Mouse (Mus musculus) heart, adult 18-20 months (tissue): Measurements from ENCODE around the gene Ambra1. TPM values are rescaled to one million over a fixed set of nuclear protein-coding genes. Genes with fewer than 3 reads are reported as not detected.

ENCODE experiments used
- DNase-seq, 2 experiments: peaks; one replicate each; pipeline ENCODE4 v3.0.0; 2021 to 2022; ENCODE audit warnings: mixed read lengths in 1 of 2
- total RNA-seq, 2 experiments: library from RNA; stranded (reverse); gene quantifications; 2 replicates each; pipeline ENCODE4 v1.2.3; 2021

Gene Ambra1
- total RNA-seq, 2 experiments from 2014 or later: 14.5 to 16.6 TPM

DNA sequence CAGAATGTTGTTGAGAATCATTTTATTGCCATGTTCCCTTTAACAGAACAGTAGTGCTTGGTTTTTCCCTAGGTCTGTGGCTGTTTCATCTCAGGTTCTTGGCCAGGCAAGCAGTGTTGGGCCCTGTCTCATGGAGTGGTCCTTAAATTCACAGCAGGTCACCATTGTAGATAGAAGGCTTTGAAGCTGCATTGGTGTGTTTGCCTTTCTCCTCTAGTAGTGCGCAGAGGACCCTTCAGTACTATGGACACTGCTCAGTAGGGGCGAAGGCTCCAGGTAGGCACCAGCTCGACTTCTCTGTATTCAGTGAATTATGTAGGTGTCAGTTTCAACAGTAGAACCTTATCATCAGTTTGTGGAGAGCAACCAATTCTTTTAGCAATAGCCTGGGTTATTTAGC is 142.7 kb downstream of the Ambra1 start:
- DNase-seq: no peak

DNA sequence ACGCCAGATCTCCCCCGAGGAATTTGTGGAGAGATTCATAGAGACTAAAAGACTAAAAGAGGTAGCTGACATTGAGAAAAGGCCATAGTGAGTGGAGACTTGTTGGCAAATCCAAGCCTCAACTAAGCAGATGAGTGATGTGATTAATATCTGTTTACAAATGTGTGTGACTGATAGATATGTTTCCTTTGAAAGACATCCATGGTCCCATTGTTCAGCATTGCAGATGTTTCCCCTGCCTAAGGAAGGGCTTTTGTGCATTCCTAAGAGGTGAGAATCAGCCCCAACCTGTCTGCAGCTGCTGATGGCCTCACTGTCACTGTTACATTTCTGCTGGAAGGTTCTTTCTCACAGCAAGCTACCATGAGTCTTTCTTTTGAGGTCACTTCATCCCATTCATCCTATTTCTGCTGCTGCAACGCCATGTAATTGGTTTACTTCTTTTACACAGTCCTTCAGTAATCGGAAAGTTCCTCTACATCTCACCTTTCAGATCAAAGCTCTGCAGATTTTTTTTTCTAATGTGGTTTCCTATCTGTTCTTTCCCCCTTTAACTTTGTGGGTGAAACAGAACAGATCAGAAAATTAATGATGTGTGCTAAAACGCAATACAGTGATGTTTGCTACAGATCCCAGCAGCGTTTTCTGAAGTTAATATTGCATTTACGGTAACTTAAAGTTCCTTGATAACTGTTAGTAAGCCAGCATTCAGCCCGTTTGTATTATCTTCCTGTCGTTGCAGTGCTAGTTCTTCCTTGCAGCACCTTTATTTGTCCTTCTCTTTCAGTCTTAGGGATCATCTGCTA is 146.3 kb downstream of the Ambra1 start:
- no peak for DNase-seq

DNA sequence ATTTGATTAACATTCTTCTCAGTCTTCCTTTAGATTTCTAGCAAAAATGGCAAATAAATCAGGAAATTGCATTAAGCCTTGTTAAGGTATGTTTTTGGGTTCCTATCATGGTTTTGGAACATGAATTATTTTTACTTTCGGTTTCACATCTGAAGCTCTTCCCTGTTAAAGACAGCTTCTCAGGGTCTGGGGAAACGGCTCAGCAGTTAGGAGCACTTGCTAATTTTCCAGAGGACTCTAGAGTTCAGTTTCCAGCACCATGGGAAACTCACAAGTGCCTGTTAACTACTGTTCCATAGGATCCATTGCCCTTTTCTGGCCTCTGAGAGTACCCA is 146.8 kb downstream of the Ambra1 start:
- DNase-seq: peak in 1 of 2 experiments; percentile 13

DNA sequence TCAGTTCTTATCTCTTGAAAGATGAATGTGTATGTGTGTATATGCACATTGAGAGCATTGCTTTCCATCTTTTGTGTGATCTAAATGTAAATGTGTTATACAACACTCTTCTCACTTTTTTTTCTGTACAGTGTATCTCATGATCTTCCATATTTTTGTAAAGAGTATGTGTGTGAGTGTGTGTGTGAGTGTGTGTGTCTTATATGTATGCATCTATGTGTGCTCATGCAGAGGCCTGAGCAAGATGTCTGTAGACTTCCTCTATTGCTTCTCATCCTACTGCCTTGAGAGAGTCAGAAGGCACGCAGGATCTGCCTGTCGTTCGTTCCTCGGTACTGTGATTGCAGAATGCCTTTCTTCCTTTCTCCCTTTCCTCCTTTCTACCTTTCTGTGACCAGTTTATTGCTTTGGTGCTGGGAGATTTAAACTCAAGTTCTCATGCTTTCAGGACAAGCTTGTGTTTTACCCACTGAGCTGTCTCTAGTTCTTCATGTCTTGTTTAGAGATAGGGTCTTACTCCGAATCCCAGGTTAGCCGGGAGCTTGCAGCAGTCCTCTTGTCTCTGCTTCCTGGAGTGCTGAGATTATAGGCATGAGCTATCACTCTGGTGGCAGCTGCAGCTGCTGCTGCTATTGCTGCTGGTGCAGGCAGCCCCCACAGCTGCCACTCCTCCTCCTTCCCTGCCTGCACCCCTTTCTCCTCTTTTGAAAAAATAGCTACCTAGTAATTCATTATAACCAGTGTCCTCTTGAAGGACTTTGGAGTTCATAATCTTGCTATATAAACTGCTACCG is 148.7 kb downstream of the Ambra1 start:
- DNase-seq: no peak

DNA sequence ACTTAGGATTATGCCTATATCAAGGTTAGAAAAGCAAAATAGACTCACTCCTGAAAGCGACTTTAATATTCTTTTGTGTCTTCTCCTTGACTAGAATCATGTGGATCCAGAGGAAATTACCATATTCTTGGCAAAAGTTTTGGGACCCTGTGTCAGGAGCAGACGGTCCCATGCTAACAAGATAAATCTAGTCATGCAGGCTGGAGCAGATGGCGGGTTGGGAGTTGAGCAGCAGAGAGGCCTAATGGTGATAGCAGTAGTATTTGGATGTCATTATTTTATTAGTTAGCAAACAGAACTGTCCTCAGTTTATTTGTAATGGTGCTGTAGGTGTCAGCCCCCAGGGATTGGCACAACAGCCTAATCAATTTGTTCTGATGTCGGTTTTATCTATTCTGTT is 154.0 kb downstream of the Ambra1 start:
- no peak for DNase-seq

DNA sequence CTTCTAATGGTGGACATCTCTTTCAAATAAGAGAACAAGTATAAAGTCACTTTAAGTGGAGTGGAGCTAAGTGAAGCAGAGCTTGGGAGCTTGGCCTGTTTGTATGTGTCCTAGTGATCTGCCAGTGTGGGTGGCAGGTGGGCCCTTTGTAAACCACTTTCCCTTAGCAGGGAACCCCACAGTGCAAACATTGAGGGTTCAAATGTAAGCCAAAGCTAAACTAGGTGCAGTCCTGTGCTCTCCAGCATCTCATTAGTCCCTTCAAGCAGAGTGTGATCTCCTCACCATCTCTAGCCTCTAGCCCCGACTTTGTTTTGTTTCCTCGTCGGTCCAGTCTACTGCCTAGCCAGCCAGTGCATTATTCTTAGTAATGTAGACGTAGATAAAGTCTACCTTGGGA is 154.7 kb downstream of the Ambra1 start:
- DNase-seq: no peak

DNA sequence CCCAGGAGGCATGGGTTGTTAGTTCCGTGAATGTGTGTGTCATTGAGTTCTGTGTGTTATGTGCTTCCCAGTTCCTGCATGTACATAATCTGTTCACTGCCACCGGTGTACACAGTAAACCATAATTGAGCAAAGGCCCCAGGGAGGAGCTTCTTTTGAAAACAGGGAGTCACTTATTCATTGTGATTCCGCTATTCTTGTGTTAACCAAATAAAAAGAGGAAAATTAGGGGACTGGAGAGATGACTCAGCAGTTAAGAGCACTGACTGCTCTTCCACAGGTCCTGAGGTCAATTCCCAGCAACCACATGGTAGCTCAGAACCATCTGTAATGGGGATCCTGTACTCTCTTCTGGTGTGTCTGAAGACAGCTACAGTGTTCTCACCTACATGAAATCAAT is 164.8 kb downstream of the Ambra1 start:
- no peak for DNase-seq

DNA sequence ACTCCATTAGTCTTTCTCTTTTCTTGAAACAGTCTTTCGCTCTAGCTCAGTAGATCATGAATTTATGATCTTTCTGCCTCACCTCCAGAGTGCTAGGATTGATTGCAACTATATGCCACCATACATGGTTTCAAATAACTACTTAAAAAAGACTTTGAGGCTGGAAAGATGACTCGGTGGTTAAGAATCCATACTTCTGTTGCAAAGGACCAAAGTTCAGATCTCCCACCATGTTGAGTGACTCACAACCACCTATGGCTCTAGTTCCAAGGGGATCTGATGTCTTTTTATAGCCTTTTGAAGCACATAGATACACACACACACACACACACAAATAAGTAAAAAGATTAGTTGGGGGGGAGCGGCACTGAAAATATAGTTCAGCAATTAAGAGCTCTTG is 165.5 kb downstream of the Ambra1 start:
- no peak for DNase-seq

DNA sequence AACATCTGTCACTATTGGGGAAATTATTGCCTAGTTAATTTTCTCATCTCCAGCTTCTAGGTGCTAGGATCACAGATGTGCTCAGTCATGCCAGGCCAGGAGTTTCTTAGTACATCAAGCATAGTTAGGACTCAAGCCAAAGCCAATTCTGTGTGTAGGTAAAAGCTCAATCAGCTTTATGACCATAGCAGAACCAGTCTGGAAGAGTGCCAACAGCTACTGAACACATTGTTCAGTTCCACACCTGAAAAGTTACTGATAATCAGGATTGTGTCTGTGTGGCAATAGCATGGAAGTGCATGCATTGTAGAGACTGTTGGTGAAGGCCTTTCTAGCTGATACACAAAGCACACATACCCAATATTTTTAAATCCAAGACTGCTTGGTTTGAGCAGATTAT is 168.0 kb downstream of the Ambra1 start:
- DNase-seq: no peak

DNA sequence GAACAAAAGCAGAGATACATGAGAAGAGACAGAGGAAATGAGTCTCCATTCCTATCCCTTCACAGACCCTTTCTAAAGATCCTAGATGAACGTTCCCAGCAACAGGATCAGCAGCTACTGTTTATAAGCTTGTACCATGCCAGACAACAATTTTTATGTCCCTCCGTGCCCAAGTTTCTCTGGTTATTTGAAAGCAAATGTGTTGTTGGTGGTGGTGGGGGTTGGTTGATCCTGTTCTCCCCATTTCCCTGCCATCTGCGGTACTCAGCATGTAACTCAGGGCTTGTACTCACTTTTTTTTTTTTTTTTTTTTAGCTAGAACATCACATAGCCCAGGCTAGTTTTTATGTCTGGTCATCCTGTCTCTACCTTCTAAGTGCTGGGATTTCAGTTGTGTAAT is 169.2 kb downstream of the Ambra1 start:
- DNase-seq: no peak

DNA sequence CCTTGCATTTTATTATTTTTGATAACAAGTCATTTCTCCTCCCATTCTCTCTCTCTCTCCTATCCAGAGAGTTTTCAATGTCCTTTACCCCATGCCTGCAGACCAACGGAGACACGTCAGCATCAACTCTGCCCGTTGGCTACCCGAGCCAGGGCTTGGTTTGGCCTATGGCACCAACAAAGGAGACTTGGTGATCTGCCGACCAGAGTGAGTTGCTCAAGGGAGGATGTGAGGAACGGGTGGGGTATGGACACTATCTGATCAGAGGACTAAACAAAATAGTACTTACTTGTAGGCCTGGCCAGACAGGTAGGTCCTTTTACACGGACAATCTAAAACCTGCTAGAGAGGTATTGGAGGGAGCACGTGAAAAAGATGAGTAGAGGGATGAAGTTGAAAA is 170.5 kb downstream of the Ambra1 start:
- no peak for DNase-seq

DNA sequence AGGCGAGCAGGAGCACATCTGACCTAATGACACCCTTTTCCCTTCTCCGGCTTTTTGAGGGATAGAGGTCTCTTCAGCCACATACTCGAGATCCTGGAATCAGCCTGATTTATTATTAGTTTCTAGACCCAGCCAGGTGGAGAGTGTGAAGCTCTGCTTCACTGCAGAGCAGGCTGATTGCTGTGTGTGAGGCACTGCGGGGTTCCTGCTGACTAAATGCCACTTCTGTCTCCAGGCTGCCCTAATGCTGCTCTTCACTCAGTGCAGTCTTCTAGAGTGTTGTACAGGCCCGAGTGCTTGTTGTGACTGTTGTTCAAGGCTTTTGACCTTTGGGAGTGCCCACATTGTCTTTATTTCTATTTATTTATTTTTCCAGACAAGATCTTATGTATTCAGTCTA is 172.4 kb downstream of the Ambra1 start:
- DNase-seq: no peak

DNA sequence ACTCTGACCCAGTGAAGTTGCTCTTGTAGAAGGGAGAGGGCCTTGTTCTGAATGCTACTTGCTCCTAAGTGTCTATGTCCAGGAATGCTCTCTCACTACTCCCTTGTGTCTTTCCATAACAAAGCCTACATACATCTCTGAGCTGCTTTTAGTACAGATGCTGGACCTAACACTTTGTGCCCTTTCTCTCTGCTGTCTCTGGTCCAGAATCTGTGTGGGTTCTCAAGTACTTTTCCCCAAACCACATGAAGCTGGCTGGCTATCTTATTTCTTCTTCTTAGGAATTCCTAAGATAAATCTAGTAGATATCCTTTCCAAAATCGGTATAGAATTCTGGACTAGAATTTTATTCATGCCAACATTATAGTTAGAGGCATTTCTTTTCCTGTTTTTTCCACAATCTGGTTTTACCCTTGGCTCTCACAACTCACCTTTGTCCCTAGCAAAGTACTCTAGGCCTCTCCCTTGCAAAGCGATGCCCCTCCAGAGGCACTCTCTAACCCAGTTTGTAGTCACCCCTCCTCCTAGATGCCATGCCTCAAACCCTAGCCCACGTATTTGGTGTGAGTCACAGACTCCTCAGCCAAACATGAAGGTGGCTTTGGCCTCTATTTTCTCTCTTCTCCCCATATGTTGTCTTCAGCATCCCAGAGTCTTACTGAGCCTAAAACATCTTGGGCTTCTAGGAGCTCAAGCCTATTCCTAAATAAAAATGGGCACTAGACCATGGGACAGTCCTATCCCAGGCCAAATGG is 173.4 kb downstream of the Ambra1 start:
- no peak for DNase-seq

DNA sequence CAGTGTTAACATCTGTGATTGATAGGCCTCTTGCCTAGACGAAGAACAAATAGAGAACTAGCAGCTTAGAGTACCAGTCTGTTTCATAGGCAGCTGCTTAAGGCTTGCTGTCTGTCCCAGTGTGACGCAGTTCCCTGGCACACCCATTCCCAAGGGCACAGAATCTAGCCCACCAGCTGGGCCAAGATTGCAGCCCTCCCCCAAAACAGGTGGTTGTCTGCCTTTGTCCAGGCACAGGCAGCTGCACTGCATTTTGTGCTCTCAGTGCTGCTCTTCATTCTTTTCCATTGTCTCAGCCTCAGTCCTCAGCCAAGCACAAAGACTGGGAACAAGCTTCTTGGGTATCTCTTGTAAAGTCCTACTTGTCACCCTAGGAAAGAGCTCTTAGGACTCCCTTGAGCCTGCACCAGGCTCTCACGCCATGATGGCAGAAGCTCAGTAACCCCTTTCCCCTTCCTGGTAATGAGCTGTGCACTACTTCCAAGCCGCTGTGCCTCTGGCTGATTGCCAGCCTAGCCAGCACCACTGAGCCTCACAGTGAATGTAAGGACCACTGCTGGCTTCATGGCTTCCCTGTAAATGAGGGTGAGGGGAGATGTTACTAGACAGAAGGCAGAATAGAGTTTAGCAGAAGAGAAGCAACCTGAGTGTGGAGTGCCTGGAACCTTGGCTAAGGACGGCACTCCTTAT is 174.8 kb downstream of the Ambra1 start:
- no peak for DNase-seq

DNA sequence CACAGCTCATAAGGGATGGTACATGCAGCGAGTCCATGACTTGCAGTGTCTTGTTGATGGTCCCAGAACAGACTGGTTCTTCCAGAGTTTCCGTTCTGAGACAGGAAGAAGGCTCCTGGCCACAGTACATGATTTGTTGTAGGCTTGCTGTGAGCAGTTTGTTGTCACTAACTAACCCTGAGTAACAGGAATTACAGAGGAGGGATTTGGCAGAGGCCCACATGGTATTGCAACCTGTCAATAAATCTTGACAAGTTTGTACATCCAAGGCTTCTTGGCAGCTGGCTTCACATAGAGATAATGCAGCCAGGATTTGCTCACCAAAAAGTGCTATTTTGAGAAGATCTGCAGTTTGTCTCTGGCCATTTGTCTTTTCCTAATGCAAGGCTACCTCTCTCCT is 176.2 kb downstream of the Ambra1 start:
- DNase-seq: no peak

DNA sequence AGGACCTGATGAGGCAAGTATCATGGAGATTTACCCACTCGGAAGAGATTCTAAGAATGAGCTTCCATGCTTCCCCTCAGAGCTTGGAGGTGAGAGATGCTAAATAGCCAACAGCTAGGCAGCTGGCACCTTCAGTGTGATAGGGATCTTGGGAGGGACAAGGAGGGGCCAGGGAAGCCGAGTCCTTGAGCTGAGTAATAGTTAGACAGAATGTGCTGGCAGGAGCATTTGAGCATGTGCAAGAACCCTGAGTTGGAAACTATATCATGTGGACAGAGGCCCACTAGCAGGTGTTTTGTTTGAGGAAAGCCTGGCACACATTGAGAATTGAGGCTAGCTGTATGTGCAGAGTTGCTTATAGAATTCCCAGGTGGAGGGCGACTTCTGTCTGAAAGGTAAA is 182.7 kb downstream of the Ambra1 start:
- DNase-seq: no peak

DNA sequence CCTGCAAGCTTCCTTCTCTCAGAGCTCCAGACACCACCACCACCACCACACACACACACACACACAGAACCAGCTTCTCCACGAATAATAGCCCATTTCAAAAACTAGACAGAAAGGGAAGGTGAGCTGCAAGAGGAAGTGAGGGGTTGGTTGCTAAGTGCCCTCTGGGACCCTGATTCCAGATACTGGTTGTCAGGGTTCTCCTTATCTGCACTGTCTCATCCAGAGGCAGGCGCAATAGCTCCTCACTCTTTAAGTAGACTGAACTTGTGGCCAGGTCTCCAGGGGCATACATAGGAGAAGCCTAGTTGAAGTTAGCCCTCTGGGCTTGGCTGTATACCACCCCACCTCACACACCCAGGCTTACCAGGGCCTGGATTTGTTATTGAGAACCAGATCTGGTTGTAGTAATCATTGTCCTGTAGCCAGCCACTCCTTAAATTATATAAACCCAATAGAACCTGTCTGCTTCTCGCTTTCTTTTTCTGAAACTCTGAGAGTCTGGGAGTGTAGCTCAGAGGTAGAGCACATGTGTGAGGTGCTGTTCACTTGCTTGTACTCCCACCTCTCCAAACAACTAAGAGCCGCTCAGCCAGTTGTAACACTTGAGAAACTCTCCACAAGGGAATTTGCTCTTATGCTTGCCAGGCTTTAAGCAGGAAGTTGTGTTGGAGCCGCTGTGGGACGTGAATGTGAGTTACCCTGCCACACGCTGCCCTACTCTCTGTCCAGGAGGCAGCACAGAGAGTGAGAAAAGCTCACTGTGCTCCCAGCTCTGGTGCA is 183.6 kb downstream of the Ambra1 start:
- DNase-seq: no peak

DNA sequence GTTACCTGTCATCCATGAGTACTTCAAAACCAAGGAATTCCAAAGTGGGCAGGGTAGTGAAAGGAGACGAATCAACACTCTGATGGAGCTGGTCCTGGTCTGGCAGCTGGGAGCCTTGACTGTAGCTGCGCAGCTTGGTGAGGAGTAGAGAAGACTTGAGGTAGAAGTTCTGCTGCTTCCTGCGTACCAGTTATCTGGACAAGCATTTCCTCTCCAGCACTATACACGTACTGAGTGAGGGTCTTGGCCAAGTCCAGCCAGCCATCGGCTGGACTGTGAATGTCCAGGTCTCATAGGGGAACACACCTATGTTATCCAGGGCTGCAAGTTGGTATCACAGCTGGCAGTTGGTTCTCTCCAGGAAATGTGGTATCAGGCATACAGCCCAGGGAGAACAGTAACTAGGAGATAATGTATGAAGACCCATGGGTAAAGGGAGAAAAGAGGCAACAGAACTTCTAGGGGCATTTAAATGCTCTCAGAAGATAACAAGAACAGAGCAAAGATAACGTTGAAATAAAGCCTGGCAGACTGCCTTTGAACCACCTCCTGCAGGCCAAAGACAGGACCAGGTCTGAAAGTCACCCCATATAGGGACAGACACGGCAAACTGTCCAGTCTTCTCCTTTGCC is 186.5 kb downstream of the Ambra1 start:
- no peak for DNase-seq

DNA sequence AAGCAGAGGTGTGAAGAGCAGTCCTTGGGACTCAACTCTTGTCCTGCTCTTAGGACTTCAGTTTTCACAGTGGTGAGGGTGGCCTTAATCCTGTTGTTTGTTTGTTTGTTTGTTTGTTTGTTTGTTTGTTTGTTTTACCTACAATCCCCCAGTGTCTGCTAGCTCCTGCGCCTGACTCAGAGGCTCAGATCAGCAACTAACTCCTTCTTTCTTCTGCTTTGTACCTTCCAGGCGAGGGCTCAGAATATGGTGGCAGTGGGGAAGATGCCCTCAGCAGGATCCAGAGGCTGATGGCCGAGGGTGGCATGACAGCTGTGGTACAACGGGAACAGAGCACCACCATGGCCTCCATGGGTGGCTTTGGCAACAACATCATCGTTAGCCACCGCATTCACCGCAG is 187.2 kb downstream of the Ambra1 start:
- DNase-seq: no peak

DNA sequence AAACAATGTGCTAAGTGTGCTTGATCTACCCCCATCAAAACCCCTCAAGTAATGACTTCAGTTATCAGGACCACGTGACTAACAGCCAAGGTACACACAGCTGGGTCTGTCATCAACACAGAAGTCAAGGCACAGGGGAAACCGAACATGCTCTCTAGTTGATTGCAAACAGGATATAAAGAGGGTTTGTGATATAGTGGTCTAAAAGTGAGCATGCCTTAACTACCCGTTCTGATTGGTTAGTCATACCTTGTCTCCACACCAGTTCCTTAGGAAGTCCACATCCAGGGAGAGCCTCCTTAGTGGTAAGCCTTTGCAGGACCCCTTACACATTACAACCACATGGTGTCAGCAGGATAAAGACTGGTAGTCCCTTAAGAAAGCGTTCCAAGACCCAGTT is 190.2 kb downstream of the Ambra1 start:
- no peak for DNase-seq

DNA sequence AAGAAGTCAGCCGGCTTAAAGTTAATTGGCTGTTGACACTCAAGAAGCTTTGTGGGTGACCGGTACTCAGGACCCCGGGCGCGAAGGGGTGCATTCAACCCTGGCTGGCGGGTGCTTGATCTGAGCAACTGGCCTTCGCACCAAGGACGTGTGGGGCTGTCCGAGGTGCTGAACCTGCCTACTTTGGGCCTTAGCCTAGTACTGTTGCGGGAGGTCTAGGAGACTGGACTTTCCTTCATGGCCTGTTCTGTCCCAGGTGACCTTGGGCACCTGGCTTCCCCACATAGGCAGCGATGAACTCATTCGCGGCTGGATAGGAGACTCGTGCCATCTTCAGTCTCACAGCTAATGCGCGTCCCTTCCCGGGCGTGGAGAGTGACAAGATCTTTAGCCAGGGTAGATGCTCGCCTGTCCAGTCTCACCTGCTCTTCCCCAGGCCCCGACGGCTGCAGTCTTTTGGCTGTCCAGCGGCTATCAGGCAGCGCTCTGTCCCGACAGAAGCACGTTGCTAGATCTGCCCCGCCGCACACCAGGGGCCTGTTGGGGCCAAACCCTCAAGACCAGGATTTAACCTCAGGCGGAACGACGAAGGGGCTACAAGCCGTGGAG is 191.4 kb downstream of the Ambra1 start:
- peak; percentile 63 to 86 for DNase-seq
